Mouse (Mus musculus): ENCODE measurements at regions not wholly inside any gene's neighbourhood (a gene's known extent, or its start where the extent isn't known, plus 50 kb on each side); places are given as distances from the start of the nearest gene placed in this dataset.
"Not testable (repeated sequence)": the region's sequence is repeated elsewhere in the genome, so short reads cannot be mapped to it uniquely, and the experiment has no call there.

GRCm38 (mm10) chr12:14271216-14271615 is 119.4 kb upstream of the Fam84a start:
- DNase-seq (ENCODE audit: low spot score, missing footprints), result no peak
- H3K9ac ChIP-seq (ENCODE audit: low read length), result no peak overlapping the region

GRCm38 (mm10) chr12:14261102-14261501 is 109.2 kb upstream of the Fam84a start:
- DNase-seq (ENCODE audit: low spot score, missing footprints), result peak; percentile 19
- ATAC-seq (ENCODE audit: low FRiP score), result no peak
- Histone ChIP-seq H3K27me3 (ENCODE audit: control insufficient read depth, insufficient read depth, low read length) (no peaks in the 10 kb centered on the region), H3K4me3 (ENCODE audit: low read depth, low read length) (no peak overlapping the region), H3K9me3 (ENCODE audit: control insufficient read depth, low read length) (no peaks in the 10 kb centered on the region), H3K27ac (ENCODE audit: low read depth, low read length) (no peak overlapping the region), H3K4me2 (no peak overlapping the region), H3K4me1 (ENCODE audit: control insufficient read depth, insufficient read depth, low read length) (no peaks in the 10 kb centered on the region), H3K9ac (ENCODE audit: low read length) (no peak overlapping the region), H3K36me3 (ENCODE audit: control insufficient read depth, insufficient read depth, low read length) (no peaks in the 10 kb centered on the region)
- WGBS, result 85% methylated on average over 2 of the region's 2 CpGs

More at GRCm38 (mm10) chr12:14271216-14271615, 119.4 kb upstream of the Fam84a start:
- no peak for ATAC-seq (ENCODE audit: low FRiP score)
- Histone ChIP-seq H3K36me3 (ENCODE audit: control insufficient read depth, insufficient read depth, low read length) (no peaks in the 10 kb centered on the region), H3K27ac (ENCODE audit: low read depth, low read length) (no peak overlapping the region), H3K27me3 (ENCODE audit: control insufficient read depth, insufficient read depth, low read length) (no peaks in the 10 kb centered on the region), H3K4me2 (no peak overlapping the region), H3K4me3 (ENCODE audit: low read depth, low read length) (no peak overlapping the region), H3K4me1 (ENCODE audit: control insufficient read depth, insufficient read depth, low read length) (no peaks in the 10 kb centered on the region), H3K9me3 (ENCODE audit: control insufficient read depth, low read length) (no peaks in the 10 kb centered on the region)

- H3K9ac ChIP-seq (ENCODE audit: low read length), result no peak overlapping the region
- DNase-seq (ENCODE audit: low spot score, missing footprints), result peak; percentile 17
- no peaks in the 10 kb centered on the region for H3K36me3 ChIP-seq (ENCODE audit: control insufficient read depth, insufficient read depth, low read length)
- H3K27ac ChIP-seq (ENCODE audit: low read depth, low read length), result no peak overlapping the region
- no peak overlapping the region for H3K4me3 ChIP-seq (ENCODE audit: low read depth, low read length)
- H3K27me3 ChIP-seq (ENCODE audit: control insufficient read depth, insufficient read depth, low read length), result no peaks in the 10 kb centered on the region
- WGBS, result 93% methylated on average over 4 of the region's 4 CpGs
- no peaks in the 10 kb centered on the region for H3K9me3 ChIP-seq (ENCODE audit: control insufficient read depth, low read length)
- H3K4me1 ChIP-seq (ENCODE audit: control insufficient read depth, insufficient read depth, low read length), result no peaks in the 10 kb centered on the region
- no peak overlapping the region for H3K4me2 ChIP-seq
- ATAC-seq (ENCODE audit: low FRiP score), result no peak
These were observed 108.4 kb upstream of the Fam84a start for GRCm38 (mm10) chr12:14260288-14260687.

- ATAC-seq (ENCODE audit: low FRiP score), result no peak
These were observed 101.5 kb upstream of the Fam84a start for GRCm38 (mm10) chr12:14253336-14253735.

GRCm38 (mm10) chr12:14250124-14250523 is 98.3 kb upstream of the Fam84a start:
- no peaks in the 10 kb centered on the region for H3K4me1 ChIP-seq (ENCODE audit: control insufficient read depth, insufficient read depth, low read length)
- H3K4me3 ChIP-seq (ENCODE audit: low read depth, low read length), result no peak overlapping the region
- no peaks in the 10 kb centered on the region for H3K9me3 ChIP-seq (ENCODE audit: control insufficient read depth, low read length)
- H3K27me3 ChIP-seq (ENCODE audit: control insufficient read depth, insufficient read depth, low read length), result no peaks in the 10 kb centered on the region
- H3K27ac ChIP-seq (ENCODE audit: low read depth, low read length), result no peak overlapping the region
- H3K36me3 ChIP-seq (ENCODE audit: control insufficient read depth, insufficient read depth, low read length), result no peaks in the 10 kb centered on the region
- H3K9ac ChIP-seq (ENCODE audit: low read length), result no peak overlapping the region
- no peak for DNase-seq (ENCODE audit: low spot score, missing footprints)
- H3K4me2 ChIP-seq, result no peak overlapping the region
- no peak for ATAC-seq (ENCODE audit: low FRiP score)
- 87% methylated on average over 4 of the region's 4 CpGs for WGBS

More at GRCm38 (mm10) chr12:14253336-14253735, 101.5 kb upstream of the Fam84a start:
- H3K36me3 ChIP-seq (ENCODE audit: control insufficient read depth, insufficient read depth, low read length), result no peaks in the 10 kb centered on the region
- no peak overlapping the region for H3K4me2 ChIP-seq
- H3K4me3 ChIP-seq (ENCODE audit: low read depth, low read length), result no peak overlapping the region
- 87% methylated on average over 5 of the region's 5 CpGs for WGBS
- H3K4me1 ChIP-seq (ENCODE audit: control insufficient read depth, insufficient read depth, low read length), result no peaks in the 10 kb centered on the region
- H3K9me3 ChIP-seq (ENCODE audit: control insufficient read depth, low read length), result no peaks in the 10 kb centered on the region
- H3K27me3 ChIP-seq (ENCODE audit: control insufficient read depth, insufficient read depth, low read length), result no peaks in the 10 kb centered on the region
- H3K27ac ChIP-seq (ENCODE audit: low read depth, low read length), result no peak overlapping the region
- no peak overlapping the region for H3K9ac ChIP-seq (ENCODE audit: low read length)
- no peak for DNase-seq (ENCODE audit: low spot score, missing footprints)

- H3K4me3 ChIP-seq (ENCODE audit: low read depth, low read length); H3K27ac ChIP-seq (ENCODE audit: low read depth, low read length); H3K27me3 ChIP-seq (ENCODE audit: control insufficient read depth, insufficient read depth, low read length); H3K4me2 ChIP-seq; H3K36me3 ChIP-seq (ENCODE audit: control insufficient read depth, insufficient read depth, low read length); DNase-seq (ENCODE audit: low spot score, missing footprints); H3K9ac ChIP-seq (ENCODE audit: low read length); H3K9me3 ChIP-seq (ENCODE audit: control insufficient read depth, low read length); ATAC-seq (ENCODE audit: low FRiP score); H3K4me1 ChIP-seq (ENCODE audit: control insufficient read depth, insufficient read depth, low read length): not testable (repeated sequence)
- 95% methylated on average over 6 of the region's 6 CpGs for WGBS
These were observed 90.9 kb upstream of the Fam84a start for GRCm38 (mm10) chr12:14242720-14243119.

- no peak overlapping the region for H3K4me3 ChIP-seq (ENCODE audit: low read depth, low read length)
- DNase-seq (ENCODE audit: low spot score, missing footprints) (no peak), ATAC-seq (ENCODE audit: low FRiP score) (no peak)
- H3K9me3 ChIP-seq (ENCODE audit: control insufficient read depth, low read length), result no peaks in the 10 kb centered on the region
- no peaks in the 10 kb centered on the region for H3K36me3 ChIP-seq (ENCODE audit: control insufficient read depth, insufficient read depth, low read length)
- no peak overlapping the region for H3K4me2 ChIP-seq
- H3K27ac ChIP-seq (ENCODE audit: low read depth, low read length), result no peak overlapping the region
- no peaks in the 10 kb centered on the region for H3K4me1 ChIP-seq (ENCODE audit: control insufficient read depth, insufficient read depth, low read length)
- H3K27me3 ChIP-seq (ENCODE audit: control insufficient read depth, insufficient read depth, low read length), result no peaks in the 10 kb centered on the region
- H3K9ac ChIP-seq (ENCODE audit: low read length), result no peak overlapping the region
These were observed 85.8 kb upstream of the Fam84a start for GRCm38 (mm10) chr12:14237699-14238098.

GRCm38 (mm10) chr12:14235351-14235750 is 83.5 kb upstream of the Fam84a start:
- H3K9me3 ChIP-seq (ENCODE audit: control insufficient read depth, low read length), result no peaks in the 10 kb centered on the region
- no peak overlapping the region for H3K4me2 ChIP-seq
- no peak for ATAC-seq (ENCODE audit: low FRiP score)
- no peak overlapping the region for H3K9ac ChIP-seq (ENCODE audit: low read length)
- WGBS, result 92% methylated on average over 3 of the region's 3 CpGs
- no peak overlapping the region for H3K27ac ChIP-seq (ENCODE audit: low read depth, low read length)
- no peaks in the 10 kb centered on the region for H3K36me3 ChIP-seq (ENCODE audit: control insufficient read depth, insufficient read depth, low read length)
- no peak overlapping the region for H3K4me3 ChIP-seq (ENCODE audit: low read depth, low read length)
- H3K4me1 ChIP-seq (ENCODE audit: control insufficient read depth, insufficient read depth, low read length), result no peaks in the 10 kb centered on the region
- no peaks in the 10 kb centered on the region for H3K27me3 ChIP-seq (ENCODE audit: control insufficient read depth, insufficient read depth, low read length)
- no peak for DNase-seq (ENCODE audit: low spot score, missing footprints)

GRCm38 (mm10) chr12:14212618-14213017 is 60.8 kb upstream of the Fam84a start:
- Histone ChIP-seq H3K27me3 (ENCODE audit: control insufficient read depth, insufficient read depth, low read length) (no peaks in the 10 kb centered on the region), H3K4me3 (ENCODE audit: low read depth, low read length) (no peak overlapping the region), H3K36me3 (ENCODE audit: control insufficient read depth, insufficient read depth, low read length) (no peaks in the 10 kb centered on the region), H3K4me2 (no peak overlapping the region), H3K4me1 (ENCODE audit: control insufficient read depth, insufficient read depth, low read length) (no peaks in the 10 kb centered on the region), H3K27ac (ENCODE audit: low read depth, low read length) (no peak overlapping the region), H3K9ac (ENCODE audit: low read length) (no peak overlapping the region), H3K9me3 (ENCODE audit: control insufficient read depth, low read length) (no peaks in the 10 kb centered on the region)
- WGBS, result 82% methylated on average over 3 of the region's 3 CpGs
- ATAC-seq (ENCODE audit: low FRiP score) (no peak), DNase-seq (ENCODE audit: low spot score, missing footprints) (no peak)

GRCm38 (mm10) chr12:14209881-14210280 is 58.0 kb upstream of the Fam84a start:
- Histone ChIP-seq H3K36me3 (ENCODE audit: control insufficient read depth, insufficient read depth, low read length) (no peaks in the 10 kb centered on the region), H3K9ac (ENCODE audit: low read length) (no peak overlapping the region), H3K4me3 (ENCODE audit: low read depth, low read length) (no peak overlapping the region), H3K9me3 (ENCODE audit: control insufficient read depth, low read length) (no peaks in the 10 kb centered on the region), H3K27me3 (ENCODE audit: control insufficient read depth, insufficient read depth, low read length) (no peaks in the 10 kb centered on the region), H3K4me1 (ENCODE audit: control insufficient read depth, insufficient read depth, low read length) (no peaks in the 10 kb centered on the region), H3K4me2 (no peak overlapping the region), H3K27ac (ENCODE audit: low read depth, low read length) (no peak overlapping the region)
- DNase-seq (ENCODE audit: low spot score, missing footprints) (no peak), ATAC-seq (ENCODE audit: low FRiP score) (no peak)

All from midbrain, embryonic 11.5 days (tissue).